Mouse (Mus musculus): ENCODE data around the gene Pknox2.

The Pknox2 gene

DNA sequence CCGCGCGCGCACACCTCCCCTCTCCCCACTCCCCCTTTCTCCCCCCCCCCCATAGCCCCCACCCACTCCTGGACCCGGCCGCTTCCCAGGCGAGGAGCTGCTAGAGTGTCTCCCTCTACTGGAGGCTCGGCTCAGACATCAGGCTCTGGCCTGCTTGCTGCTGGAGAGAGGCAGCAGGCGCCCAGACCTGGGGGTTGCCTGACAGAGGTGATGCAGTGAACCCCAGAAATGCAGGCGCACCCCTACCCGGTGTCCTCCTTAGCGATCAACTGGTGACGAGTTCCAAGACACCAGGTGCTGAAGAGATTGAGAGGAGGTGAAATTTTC, at the start of gene Pknox2:
Gene Pknox2, minus strand, starts transcription at position 49 of the 327 bp plus-strand sequence.
- DNase-seq: peak; percentile 44 to 58

DNA sequence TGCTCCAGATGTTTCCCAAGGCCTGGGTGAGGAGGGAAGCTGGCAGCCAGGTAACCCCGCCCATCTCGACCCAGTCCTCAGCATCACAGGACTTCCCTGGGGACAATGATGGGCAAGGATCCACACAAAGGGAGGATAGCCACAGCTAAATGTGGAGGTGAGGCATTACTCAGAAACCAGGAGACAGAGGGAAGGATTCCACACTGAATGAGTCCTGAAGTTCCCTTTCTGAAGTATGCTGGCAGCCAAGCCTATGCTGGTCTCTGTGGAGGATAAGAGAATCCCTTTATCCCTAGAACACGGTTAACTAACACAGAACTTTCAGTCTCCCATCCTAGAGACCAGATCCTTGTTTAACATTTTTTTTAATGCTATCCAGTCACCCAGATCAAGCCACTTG, 40.8 kb upstream of the Pknox2 start:
- no peak for DNase-seq

GRCm38 (mm10) chr9:37187407-37187806, 40.2 kb upstream of the Pknox2 start:
- no peak for DNase-seq

DNA sequence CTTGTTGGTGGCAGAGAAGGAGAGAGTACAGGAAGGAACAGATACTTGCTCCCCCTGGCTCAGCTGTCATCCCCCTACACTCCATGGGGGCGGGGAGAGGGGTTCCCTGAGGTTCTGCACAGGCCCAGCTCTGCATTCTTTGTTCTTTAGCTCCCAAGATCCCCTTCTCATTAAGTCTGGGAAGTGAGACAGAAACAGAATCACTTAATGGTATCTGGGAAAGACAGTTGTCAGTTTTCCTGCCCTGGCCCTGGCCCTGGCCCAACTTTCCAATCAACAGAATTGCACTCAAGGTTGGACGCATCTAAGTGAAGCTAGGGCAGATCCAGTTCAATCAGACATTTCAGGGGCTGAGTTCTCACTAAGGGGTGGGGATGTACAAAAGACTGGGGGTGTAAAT, 36.0 kb upstream of the Pknox2 start:
- DNase-seq: no peak

DNA sequence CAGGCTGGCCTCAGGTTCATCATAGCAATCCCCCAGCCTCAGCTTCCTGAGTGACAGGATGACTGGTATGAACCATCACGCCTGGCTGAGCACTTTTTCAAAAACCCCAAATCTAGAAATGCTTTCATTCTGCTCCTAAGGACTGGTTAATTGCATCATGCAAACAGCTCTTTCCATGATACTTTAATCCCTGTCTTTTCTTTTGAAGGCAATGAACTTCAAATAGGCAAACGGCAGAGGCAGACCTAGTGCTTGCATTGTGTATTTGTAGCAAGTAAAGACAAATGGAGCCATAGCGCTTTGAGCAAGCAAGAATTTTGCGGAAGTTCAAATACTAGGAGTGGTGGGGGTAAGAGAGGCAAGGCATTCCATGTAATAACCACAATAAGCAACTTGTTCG, 34.4 kb upstream of the Pknox2 start:
- DNase-seq: no peak

GRCm38 (mm10) chr9:37179596-37179995, 32.4 kb upstream of the Pknox2 start:
- no peak for DNase-seq

GRCm38 (mm10) chr9:37178911-37179310, 31.7 kb upstream of the Pknox2 start:
- DNase-seq: no peak

GRCm38 (mm10) chr9:37177551-37177950, 30.3 kb upstream of the Pknox2 start:
- DNase-seq: no peak

DNA sequence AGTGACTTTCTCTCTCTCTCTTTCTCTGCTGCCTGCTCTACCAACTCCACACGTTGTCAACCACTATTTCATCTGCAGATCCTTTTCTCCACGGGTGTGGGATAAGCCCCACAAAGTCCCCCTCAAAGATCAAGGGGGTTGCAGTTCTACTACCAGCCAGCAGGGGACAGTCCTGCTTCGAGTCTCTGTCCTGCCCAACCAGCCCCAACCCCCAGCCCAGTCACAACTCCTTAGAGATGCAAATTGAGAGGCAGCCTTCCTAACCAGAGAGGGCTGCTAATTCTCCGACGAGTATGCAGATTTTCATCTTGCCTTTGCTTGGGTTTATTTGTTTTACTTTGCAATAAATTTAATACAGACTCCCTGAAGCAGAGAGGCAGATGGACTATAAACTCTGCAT, 29.9 kb upstream of the Pknox2 start:
- DNase-seq: peak; percentile 23 to 55

- DNase-seq: no peak
Observed at GRCm38 (mm10) chr9:37176002-37176401, 28.8 kb upstream of the Pknox2 start.

- no peak for DNase-seq
Observed at GRCm38 (mm10) chr9:37173376-37173775, 26.2 kb upstream of the Pknox2 start.

GRCm38 (mm10) chr9:37166899-37167298, 19.7 kb upstream of the Pknox2 start:
- no peak for DNase-seq

DNA sequence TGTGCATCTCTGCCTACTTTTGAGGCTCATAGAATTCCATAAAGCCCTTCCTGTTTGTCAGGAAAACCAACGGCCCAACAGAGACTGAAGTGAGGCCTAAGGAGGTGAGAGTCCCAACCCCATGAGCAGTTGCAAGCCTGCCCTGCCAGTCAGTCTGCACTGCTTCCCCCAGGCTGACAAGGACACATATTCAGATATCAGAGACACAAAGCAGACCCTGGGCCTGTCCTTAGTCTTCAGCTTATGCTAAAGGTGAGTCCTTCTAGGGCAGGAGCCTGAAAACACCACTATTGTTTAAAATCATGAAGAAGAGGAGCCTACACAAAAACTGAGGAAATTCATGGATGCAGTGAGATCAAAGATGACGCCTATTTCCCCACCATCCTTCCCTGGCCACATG, 13.5 kb upstream of the Pknox2 start:
- DNase-seq: no peak

- DNase-seq: no peak
Observed at GRCm38 (mm10) chr9:37147886-37148285, 679 bp upstream of the Pknox2 start.

GRCm38 (mm10) chr9:37146603-37147358, 426 bp downstream of the Pknox2 start:
- DNase-seq: peak in 1 of 2 experiments; percentile 24

- no peak for DNase-seq
Observed at GRCm38 (mm10) chr9:37146353-37146602, 929 bp downstream of the Pknox2 start.

GRCm38 (mm10) chr9:37145616-37146352, 1.4 kb downstream of the Pknox2 start:
- no peak for DNase-seq

- DNase-seq: no peak
Observed at GRCm38 (mm10) chr9:37145151-37145615, 2.0 kb downstream of the Pknox2 start.

GRCm38 (mm10) chr9:37144696-37145095, 2.5 kb downstream of the Pknox2 start:
- no peak for DNase-seq

GRCm38 (mm10) chr9:37144251-37144650, 3.0 kb downstream of the Pknox2 start:
- no peak for DNase-seq

DNA sequence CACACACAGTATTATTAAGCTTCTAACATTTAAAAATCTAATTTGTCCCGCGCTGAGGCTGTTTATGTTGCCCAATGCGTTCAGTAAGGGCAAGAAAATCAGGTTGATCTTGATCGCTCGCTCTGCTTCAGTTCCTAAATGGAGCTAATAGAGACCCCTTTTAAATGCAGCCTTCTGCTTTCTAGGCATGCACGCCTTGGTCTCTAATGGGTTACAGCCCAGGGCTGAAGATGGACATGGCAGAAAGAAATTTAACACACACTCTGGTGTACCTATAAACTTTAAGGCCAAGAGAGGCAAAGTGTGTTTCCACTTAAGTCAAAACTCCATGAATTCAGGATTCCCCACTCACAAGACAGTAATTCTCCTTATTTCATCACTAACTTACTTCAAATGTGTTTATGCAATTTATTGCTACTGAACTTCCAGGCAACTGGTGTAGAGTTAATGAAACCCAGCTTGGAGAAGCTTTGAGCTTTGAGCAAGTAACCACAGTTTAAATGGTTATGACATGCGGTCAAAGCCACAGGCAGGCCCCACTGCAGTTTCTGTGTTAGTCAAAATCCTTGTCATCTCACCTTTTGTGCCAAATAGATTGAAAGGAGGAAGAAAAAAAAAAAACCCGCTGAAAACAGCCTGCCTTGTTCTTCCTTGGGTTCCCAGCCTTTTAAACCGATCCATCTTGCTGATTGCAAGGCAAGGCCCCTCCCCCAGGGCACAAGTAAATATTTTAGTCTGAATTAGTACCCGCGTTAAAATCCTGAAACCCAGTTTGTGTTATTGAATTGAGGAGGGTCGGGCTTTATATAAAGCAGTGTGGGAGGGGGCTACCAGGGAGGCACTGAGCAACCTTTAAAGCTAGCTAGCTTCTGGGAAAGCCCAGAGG, 3.9 kb downstream of the Pknox2 start:
- no peak for DNase-seq

GRCm38 (mm10) chr9:37142107-37142506, 5.1 kb downstream of the Pknox2 start:
- no peak for DNase-seq

DNA sequence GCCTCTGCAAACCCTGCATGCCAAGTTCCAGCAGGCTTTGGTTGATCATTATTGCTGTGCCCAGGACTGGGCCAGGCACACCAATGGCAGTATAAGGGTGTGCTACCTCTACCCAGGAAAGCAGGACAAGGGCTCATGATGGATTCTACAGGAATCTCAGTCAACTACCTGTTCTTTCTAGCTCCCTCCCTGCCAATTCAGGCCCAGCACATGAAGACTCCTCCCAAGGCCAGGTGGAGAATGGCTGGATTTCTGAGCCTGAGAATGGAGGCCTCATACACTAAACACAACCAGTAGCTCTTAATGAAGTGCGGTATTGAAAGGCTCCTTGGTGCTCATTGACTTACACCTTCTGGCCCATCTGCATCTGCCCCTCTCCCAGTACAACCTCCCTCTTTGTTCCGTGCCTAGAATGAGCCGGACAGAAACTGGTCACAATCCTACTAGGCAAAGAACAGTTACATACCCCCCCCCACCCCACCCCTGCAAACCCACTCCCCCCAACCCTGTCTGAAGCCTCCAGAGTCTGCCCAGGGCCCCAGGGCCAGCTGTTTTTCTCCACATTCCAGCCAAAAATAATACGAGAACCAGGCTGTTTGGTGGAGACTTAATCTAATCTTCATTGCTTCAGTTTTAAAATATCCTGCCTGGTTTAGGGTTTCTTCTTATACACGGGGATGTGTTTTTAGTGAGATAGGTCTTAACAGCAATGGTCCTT, 6.6 kb downstream of the Pknox2 start:
- no peak for DNase-seq
